Mouse (Mus musculus): Measurements from ENCODE around the gene Fmnl1.

Fmnl1 gene

DNA sequence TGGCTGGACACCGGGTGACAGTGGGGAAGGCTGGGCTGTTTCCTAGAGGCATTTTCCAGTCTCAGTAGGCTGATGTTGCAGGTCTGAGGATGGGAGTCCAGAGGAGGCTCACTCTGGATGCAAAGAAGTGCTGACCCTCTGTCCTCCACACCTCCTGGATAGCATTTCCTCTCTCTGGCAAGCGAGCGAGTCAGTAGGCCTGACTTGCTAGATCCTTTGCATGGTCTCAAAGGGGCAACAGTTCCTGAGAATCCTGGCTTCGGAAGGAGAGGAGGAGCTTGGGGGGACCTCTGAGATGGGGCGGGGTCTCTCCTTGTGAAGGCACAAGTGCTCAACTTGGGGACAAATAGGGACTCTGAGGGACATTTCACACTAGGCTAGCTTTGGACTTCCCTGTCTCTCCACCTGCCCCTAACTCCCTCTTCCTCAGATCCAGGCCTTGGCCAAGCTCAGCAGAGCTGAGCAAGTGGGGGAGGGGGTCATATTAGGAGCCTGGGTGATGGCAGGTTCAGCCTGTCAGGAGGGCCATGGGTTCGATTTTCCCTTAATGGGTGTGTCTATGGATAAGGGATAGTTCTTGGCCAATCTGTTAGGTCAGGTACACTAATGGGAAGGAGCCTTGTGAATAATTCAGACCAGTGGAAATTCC, 1.6 kb downstream of the Fmnl1 start:
- no peak for TF ChIP-seq GATA4 (IDR thresholded peaks at IDR 0.05; ENCODE audit: insufficient replicate concordance, low read length)

DNA sequence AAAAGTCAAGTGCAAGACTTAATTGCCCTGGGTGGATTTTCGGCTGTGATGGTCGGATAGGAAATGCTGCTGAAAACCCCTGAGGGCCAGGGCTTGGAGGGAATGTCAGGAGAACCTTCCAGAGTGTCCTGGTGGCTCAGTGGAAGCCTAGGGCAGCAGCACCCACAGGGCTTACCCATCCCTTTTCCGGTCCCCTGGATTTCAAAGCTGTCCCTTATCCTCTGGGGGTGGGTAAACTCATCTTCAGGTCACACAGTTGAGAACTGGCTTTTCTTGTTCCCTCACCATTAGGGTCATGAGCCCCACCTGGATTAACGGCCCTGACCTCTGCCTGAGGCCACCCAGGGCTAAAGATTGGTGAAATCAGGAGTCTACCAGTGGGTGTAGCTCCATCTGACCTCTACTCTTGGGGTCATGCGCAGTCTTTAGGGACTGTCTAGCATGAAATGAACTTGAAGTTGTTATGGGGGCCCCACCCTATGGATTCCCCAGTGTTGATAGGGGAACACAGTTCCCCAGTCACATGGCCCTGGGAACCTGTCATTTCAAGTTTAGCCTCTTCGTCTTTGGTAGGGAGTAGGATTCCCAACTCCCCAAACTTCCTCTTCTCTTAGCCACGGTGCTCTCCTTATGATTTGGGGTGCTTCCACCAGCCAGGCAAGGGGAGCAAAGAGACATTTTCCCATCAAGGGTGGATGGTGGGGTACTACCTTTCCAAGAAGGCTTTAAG, 2.3 kb downstream of the Fmnl1 start:
- TF ChIP-seq GATA4 (IDR thresholded peaks at IDR 0.05; ENCODE audit: insufficient replicate concordance, low read length) = no peak

DNA sequence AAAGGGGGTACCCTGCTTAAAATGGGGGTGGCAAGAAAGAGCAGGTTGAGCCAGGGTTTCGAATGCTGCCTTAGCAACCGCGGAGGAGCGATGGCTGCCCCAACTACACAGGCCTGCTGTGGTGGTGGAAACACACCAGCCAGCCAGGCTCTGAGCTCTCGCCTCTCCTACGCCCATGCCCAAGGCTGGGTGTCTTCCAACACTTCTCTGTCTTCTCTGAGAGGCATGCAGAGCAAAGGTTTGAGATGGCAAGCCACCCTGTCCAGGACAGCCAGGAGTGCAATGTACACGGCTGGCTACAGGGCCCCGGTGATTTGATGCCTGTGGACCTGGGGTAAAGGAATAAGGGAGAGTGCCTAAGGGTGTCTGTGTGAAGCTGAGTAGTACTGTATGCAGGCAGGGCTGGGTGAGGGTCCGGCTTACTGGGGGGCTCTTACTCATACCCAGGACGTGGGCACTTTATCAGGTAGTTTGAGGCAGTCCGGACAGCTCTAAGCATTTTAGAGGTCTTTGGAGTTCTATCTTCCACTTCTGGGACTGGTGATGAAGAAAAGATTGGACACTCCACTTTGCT, 3.0 kb downstream of the Fmnl1 start:
- no peak for TF ChIP-seq GATA4 (IDR thresholded peaks at IDR 0.05; ENCODE audit: insufficient replicate concordance, low read length)

DNA sequence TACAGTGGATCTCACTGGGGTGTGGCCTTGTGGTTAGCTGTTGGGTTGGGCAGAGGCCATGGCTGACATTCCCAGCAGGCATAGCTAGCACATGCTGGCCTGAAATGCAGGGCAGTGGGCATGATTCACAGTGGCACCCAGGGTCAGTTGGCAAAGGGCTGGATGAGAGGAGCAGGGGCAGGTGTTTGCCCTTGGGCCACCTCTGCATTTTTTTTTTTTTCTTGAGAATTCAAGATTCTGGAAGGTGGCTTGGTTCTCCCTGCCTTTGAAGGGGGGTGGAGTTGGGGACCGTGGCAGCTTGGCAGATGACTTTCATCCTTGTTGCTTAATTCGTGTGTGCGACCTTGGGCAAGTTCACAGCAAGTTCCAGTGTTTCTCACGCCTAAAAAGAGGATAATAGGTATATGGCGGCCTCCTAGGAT, 3.5 kb downstream of the Fmnl1 start:
- TF ChIP-seq GATA4 (IDR thresholded peaks at IDR 0.05; ENCODE audit: insufficient replicate concordance, low read length) = no peak

DNA sequence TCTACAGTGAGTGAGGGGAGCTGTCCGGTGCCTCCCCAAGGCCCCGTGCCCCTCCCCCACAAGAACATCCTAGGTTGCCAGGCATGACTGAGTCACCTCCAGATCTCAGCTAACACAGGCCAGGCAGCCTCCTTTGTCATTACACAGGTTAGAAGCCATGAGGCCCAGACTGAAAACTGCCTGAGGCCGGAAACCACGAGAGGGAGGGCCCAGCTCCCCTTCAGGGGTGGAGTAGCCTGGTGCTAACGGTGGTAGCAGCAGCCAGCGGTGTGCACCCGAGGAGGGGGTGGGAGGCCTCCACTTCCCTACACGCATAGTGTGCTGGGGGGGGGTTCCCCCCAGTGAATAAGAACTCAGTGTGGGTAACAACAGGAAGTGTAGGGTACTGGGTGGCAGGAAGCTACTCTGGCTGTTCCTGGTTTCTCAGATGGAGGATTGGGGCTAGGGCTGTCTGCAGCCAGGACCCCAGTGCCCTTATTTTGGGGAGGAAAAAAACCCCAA, 4.0 kb downstream of the Fmnl1 start:
- no peak for TF ChIP-seq GATA4 (IDR thresholded peaks at IDR 0.05; ENCODE audit: insufficient replicate concordance, low read length)

DNA sequence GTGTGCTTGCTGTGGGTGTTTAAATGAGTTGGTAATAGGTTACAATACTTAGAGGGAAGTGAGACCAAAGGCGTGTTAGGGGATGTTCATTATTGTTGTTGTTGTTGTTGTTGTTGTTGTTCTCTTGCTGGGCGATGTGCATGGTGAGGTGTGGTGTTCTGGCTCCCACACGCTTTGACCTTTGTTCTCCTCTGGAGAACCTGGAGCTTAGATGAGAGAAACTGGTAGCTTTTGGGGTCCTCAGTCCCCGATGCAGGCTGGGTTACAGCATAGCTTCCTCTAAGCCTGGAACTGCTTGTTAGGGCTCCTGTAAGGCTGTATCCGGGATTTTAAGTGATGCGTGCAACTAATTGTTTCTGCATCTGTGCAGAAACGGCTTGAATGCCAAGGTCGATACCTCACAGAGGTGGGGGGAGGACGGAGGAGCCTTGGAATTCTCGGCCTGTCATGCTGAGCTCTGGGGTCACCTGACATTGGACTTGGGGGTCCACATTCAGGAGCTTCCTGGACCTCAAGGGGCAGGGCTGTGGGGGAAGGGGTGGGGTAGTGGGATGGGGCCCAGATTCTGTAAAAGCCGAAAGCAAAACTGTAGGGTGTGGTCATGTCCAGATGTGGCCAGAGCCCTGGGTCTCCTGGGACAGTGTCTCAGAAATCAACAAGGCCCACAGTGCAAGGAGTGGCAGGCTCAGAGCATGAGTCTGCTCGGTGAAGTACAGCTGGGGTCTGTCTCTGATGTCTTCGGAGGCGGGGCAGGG, 5.0 kb downstream of the Fmnl1 start:
- no peak for TF ChIP-seq GATA4 (IDR thresholded peaks at IDR 0.05; ENCODE audit: insufficient replicate concordance, low read length)

DNA sequence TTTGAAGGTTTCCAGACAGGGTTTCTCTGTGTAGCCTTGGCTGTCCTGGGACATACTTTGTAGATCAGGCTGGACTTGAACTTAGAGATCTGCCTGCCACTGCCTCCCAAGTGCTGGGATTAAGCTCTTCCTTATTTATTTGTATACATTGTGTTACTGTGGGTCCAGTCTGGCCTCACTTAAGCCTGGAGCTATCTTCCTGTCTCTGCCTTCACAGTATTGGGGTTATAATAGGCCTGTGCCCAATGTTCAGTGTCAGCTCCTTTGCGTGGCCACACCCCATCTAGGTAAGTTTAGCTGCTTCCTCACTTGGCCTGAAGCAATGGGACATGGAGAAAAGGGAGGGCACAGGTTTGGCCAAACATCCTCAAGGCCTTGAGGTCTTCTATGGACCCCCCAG, 5.6 kb downstream of the Fmnl1 start:
- no peak for TF ChIP-seq GATA4 (IDR thresholded peaks at IDR 0.05; ENCODE audit: insufficient replicate concordance, low read length)

DNA sequence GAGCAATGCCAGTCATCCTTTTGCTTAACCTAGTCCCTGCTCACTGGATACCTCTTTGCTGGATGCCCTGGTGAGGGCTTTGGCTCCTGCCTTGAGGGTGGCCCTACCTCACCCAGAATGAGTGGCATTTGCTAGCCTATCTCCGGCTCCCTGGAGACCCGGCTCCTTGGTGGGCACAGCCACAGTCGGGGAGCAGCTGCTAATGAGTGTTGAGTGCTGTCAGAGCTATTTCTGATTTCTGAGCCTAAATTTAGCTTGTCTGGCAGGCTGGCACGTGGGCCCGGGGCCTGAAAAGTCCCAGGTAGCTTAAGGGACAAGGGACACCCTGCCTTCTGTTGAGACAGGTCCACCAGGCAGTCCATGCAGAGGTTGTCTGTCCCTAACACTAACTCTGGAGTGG, 6.3 kb downstream of the Fmnl1 start:
- TF ChIP-seq GATA4 (IDR thresholded peaks at IDR 0.05; ENCODE audit: insufficient replicate concordance, low read length) = no peak

DNA sequence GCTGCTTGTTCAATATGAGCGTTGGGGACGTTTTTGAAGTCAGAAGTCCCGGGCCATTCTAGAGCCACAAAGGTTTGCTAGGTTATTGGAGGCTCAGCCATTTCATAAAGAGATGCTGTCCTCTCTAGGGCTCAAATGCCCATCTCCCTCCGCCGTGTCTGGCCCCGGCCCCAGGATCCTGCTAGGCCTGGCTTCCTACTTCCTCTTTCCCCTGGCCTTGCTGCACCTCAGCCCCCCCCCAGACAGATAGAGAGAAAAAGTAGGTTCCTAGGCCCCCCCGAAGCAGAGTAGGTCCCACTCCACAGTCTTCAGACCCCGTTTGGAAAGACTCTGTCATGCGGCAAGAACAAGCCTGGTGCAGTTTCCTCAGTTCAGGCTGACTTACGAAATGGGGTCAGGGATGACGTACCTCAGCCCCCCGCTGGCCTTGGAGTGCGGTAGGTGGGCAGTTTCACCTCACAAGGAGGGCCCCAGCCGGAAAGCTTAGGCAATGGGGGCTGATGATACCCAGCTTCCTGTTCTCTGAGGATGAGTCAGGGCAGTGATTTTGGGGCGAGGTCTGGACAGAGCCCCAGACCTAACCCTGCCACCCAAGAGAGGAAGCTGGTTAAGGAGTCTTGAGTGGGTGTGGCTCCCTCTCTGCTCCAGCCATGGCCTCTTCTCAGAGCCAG, 7.0 kb downstream of the Fmnl1 start:
- no peak for TF ChIP-seq GATA4 (IDR thresholded peaks at IDR 0.05; ENCODE audit: insufficient replicate concordance, low read length)

DNA sequence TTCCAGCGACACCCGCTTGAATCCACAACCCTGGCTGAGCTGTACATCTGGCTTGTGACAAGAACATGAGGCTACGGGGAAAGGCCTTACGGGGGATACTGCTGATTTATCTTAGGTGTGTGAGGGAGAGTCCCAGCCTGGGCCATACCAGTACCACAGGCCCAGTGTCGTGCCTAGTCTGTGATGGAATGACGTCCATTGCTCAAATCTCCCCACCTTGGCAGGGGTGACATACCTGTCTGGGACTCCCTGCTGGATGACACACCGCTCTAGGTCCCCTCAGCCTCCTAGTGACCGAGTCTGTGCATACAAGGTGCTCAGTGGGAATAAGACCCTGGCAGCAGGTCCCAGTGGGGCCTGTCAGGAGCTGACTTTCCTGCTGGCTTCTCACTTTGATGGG, 7.8 kb downstream of the Fmnl1 start:
- no peak for TF ChIP-seq GATA4 (IDR thresholded peaks at IDR 0.05; ENCODE audit: insufficient replicate concordance, low read length)

DNA sequence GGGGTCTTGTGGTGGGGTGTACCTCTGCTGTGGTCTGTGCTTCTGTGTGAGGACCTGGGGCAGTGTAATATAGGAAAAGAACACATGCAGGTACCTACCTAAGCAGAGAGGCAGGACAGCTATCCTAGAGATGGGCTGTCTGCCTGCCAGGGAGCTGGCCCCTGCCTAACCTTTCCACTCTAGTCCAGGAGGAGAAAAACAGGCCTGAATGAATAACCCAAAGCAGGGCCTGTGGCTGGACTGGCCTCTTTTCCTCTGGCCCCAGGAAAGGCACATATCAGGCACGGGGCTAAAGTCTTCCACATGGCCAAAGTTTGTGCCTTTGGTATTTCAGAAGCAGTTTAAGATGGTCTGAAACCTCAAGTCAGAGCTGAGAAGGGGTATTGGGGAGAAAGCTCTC, 9.5 kb downstream of the Fmnl1 start:
- TF ChIP-seq GATA4 (IDR thresholded peaks at IDR 0.05; ENCODE audit: insufficient replicate concordance, low read length) = no peak

DNA sequence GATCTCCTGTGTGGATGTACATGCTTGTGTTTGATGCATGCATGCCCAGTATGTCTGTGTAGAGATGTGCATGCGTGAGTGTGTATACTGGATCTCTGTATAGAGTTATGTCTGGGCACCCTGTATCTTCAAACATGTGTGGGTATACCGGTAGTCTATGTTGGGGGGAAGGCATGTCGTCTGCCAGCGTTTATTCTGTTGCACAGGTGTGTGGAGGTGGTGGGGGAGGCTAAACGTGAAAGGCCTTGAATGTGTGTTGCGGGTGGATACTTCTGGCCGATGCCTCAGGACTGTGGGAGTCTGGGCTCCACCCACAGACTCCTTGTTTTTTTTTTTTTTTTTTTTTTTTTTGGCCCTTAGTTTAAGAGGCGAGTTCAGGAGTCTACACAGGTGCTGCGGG, 10.4 kb downstream of the Fmnl1 start:
- TF ChIP-seq GATA4 (IDR thresholded peaks at IDR 0.05; ENCODE audit: insufficient replicate concordance, low read length) = no peak

DNA sequence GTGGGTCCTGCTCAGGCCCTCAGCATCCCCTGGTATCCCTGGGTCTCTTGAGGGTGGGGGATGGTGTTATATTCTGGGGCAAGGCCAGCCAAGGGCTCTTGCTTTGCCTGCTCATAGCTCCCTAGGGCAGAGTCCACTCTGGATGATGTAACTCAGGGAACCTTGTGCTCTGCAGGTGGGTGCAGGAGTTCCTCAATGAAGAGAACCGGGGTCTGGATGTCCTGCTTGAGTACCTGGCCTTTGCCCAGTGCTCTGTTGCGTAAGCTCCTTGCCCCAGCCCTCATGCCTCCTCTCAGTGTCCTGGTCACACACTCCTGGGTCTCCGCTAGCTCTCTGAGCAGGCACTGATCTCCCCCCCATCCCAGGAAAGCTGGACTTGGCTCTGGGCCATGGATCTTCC, 11.0 kb downstream of the Fmnl1 start:
- no peak for TF ChIP-seq GATA4 (IDR thresholded peaks at IDR 0.05; ENCODE audit: insufficient replicate concordance, low read length)

DNA sequence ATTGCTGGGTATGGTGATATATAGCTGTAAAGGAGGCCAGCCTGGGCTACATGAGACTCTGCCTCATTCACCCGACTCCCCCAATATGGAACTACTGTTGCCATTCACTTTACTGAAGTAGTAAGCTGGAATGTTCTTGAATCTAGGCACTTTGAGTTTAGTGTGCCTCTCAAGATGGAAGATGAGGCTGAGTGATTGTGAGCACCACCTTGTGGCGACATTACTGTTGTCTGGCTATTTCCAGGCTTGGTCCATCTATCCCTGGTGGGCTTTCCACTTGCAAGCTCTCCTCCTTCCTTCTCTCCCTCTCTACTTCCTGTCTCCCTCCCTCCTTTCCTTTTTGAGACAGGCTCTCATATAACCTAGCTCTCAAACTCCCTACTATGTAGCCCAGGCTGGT, 14.0 kb downstream of the Fmnl1 start:
- TF ChIP-seq GATA4 (IDR thresholded peaks at IDR 0.05; ENCODE audit: insufficient replicate concordance, low read length) = no peak

Measured in liver, adult (tissue).